Mouse (Mus musculus) spleen, adult 2 months (tissue): ENCODE data around the gene Ifi203. TPM values are rescaled to one million over a fixed set of nuclear protein-coding genes. Genes with fewer than 3 reads are reported as not detected.
"Not testable (repeated sequence)": the region's sequence is repeated elsewhere in the genome, so short reads cannot be mapped to it uniquely, and the experiment has no call there.

Source experiments
- DNase-seq, 2 experiments: peaks; one replicate each; pipeline versions ENCODE4 v3.0.0 to v3.0.0-alpha.2; 2012 to 2021; ENCODE audit warnings: low spot score in 2 of 2, low read depth in 1 of 2
- H3K27ac ChIP-seq: fragments of 200-500 bp; 2 replicates; pipeline ENCODE4 v1.5.1; 2012; ENCODE audit warnings: low read length, inconsistent platforms; ENCODE audit not compliant: insufficient read depth
- H3K27me3 ChIP-seq: fragments of 200-500 bp; 2 replicates; pipeline ENCODE4 v1.6.1; 2012; ENCODE audit warnings: mild to moderate bottlenecking, moderate library complexity, low read length, inconsistent platforms; ENCODE audit not compliant: control insufficient read depth, insufficient read depth
- H3K36me3 ChIP-seq: fragments of 200-500 bp; 2 replicates; pipeline ENCODE4 v1.6.1; 2012; ENCODE audit warnings: mild to moderate bottlenecking, low read length, inconsistent platforms; ENCODE audit not compliant: control insufficient read depth, insufficient read depth
- H3K4me1 ChIP-seq: fragments of 200-500 bp; 2 replicates; pipeline ENCODE4 v1.6.1; 2011; ENCODE audit warnings: inconsistent platforms; ENCODE audit not compliant: control insufficient read depth, insufficient read depth, insufficient read length
- H3K4me3 ChIP-seq: fragments of 200-500 bp; 2 replicates; pipeline ENCODE4 v1.5.1; 2011; ENCODE audit warnings: mild to moderate bottlenecking, inconsistent platforms; ENCODE audit not compliant: insufficient read depth, insufficient read length; ENCODE audit errors: extremely low read depth
- CTCF ChIP-seq: fragments of 200-500 bp; IDR thresholded peaks from 2 replicates; pipeline ENCODE4 v1.5.1; 2011; ENCODE audit warnings: mild to moderate bottlenecking, inconsistent platforms; ENCODE audit not compliant: insufficient read depth, insufficient read length, insufficient replicate concordance; ENCODE audit errors: extremely low read depth
- POLR2A ChIP-seq: fragments of 200-500 bp; IDR thresholded peaks from 2 replicates; pipeline ENCODE4 v1.6.1; 2011; ENCODE audit warnings: low read depth, low read length, inconsistent platforms
- WGBS: fragments of 180-500 bp; shearing (Covaris S2); methylation state at CpG from one replicate; pipeline ENCODE4 v1.1.7; 2018; 5-methylcytosine and 5-hydroxymethylcytosine counted together
- polyA plus RNA-seq: library from polyadenylated mRNA; depleted of rRNA; stranded (reverse); fragments of >200 nt; gene quantifications from 2 replicates; pipeline ENCODE4 v1.2.3, GENCODE M21; 2012

The Ifi203 gene
- polyA plus RNA-seq, 1 experiment, result 29.8 TPM

GRCm38 (mm10) chr1:173911808-173912464 lies 30.5 kb downstream of the Ifi203 start:
- WGBS, result 93% methylated on average over 2 of the region's 2 CpGs

GRCm38 (mm10) chr1:173908390-173908789 lies 34.1 kb downstream of the Ifi203 start:
- H3K27ac ChIP-seq, DNase-seq, H3K4me3 ChIP-seq, H3K4me1 ChIP-seq, H3K27me3 ChIP-seq, H3K36me3 ChIP-seq: not testable (repeated sequence)

More at GRCm38 (mm10) chr1:173911808-173912464, 30.5 kb downstream of the Ifi203 start:
- H3K36me3 ChIP-seq, result no peaks in the 10 kb centered on the region
- no peak for TF ChIP-seq POLR2A
- no peak for TF ChIP-seq CTCF
- no peak for DNase-seq
- H3K27ac ChIP-seq, result no peak overlapping the region
- H3K4me3 ChIP-seq, result no peak overlapping the region
- H3K4me1 ChIP-seq, result no peaks in the 10 kb centered on the region
- no peaks in the 10 kb centered on the region for H3K27me3 ChIP-seq

GRCm38 (mm10) chr1:173905885-173906284 lies 36.6 kb downstream of the Ifi203 start:
- not testable (repeated sequence) for H3K4me3 ChIP-seq, H3K27ac ChIP-seq, H3K4me1 ChIP-seq, H3K36me3 ChIP-seq, H3K27me3 ChIP-seq
- peak in 1 of 2 experiments; percentile 14 for DNase-seq
- WGBS, result 46% methylated on average over 4 of the region's 4 CpGs

- H3K4me1 ChIP-seq, H3K4me3 ChIP-seq, H3K27ac ChIP-seq, DNase-seq, H3K27me3 ChIP-seq, H3K36me3 ChIP-seq: not testable (repeated sequence)
Measured at GRCm38 (mm10) chr1:173889741-173890140, 52.7 kb downstream of the Ifi203 start.

DNA sequence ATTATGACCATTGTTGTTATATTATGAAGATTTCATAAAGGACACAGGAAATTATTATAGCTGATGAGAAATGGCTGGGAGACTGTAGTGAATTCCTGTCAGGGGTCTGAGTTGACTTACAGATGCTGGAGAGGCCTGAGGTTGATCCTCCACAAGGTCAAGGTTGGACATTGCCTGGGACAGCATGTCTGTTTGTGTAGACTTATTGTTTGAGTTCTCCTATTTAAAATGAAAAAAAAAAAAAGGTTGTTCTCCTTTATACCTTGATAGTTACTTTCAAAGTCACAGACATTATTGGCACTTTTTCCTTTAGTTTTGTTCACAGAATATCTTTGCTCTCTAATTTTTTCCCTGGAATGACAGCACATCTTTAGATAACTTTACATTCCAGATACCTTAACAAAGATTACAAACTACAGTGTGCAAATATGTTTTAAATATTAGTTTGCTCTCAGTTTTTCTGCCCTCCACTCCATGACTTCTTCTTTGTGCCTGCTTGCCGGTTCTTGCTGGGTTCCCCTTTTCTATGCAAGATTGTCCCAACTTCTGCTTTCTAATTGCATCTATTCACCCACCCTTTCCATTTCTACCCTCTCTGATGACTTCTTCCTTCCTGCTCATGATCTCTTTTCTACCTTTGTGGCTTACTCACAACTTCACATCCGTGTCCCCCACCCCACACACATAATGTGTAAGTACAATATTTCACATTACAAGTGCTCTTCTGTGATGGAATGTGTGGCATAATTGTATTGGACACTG lies 55.3 kb downstream of the Ifi203 start:
- not testable (repeated sequence) for H3K4me1 ChIP-seq, H3K4me3 ChIP-seq, H3K27ac ChIP-seq, DNase-seq, H3K27me3 ChIP-seq, H3K36me3 ChIP-seq
- WGBS, result 0% methylated on average over 1 of the region's 2 CpGs

- DNase-seq, H3K36me3 ChIP-seq, H3K4me1 ChIP-seq, H3K27me3 ChIP-seq: not testable (repeated sequence)
- peak overlapping the region; percentile 24 for H3K4me3 ChIP-seq
- WGBS, result 8% methylated on average over 3 of the region's 3 CpGs
- peak overlapping the region; percentile 90 for H3K27ac ChIP-seq
Measured at GRCm38 (mm10) chr1:173880004-173880666, 62.3 kb downstream of the Ifi203 start.

GRCm38 (mm10) chr1:173879225-173879987 lies 63.1 kb downstream of the Ifi203 start:
- DNase-seq, result not testable (repeated sequence)

GRCm38 (mm10) chr1:173878264-173878663 lies 64.2 kb downstream of the Ifi203 start:
- 2% methylated on average over 6 of the region's 6 CpGs for WGBS
- not testable (repeated sequence) for H3K36me3 ChIP-seq, DNase-seq, H3K4me1 ChIP-seq, H3K27me3 ChIP-seq
- H3K4me3 ChIP-seq, result peak overlapping the region; percentile 49
- H3K27ac ChIP-seq, result peak overlapping the region; percentile 32; the same call in 1 of the 2 replicates

More at GRCm38 (mm10) chr1:173879225-173879987, 63.1 kb downstream of the Ifi203 start:
- not testable (repeated sequence) for H3K4me1 ChIP-seq, H3K36me3 ChIP-seq, H3K27me3 ChIP-seq
- 1% methylated on average over 5 of the region's 5 CpGs for WGBS
- Histone ChIP-seq H3K4me3 (peak overlapping the region; percentile 56), H3K27ac (peak overlapping the region; percentile 79)

- H3K4me1 ChIP-seq, H3K4me3 ChIP-seq, H3K36me3 ChIP-seq, H3K27me3 ChIP-seq, DNase-seq, H3K27ac ChIP-seq: not testable (repeated sequence)
- 90% methylated on average over 1 of the region's 1 CpGs for WGBS
Measured at GRCm38 (mm10) chr1:173877125-173877524, 65.3 kb downstream of the Ifi203 start.
